Mouse (Mus musculus) kidney, postnatal 25 days (tissue): ENCODE data around the gene Esrp2.
A peak's percentile ranks its signal among the peaks of the same experiment; 100 is the strongest.

Experiments
- DNase-seq, 2 experiments: peaks; one replicate each; pipeline ENCODE4 v3.0.0; 2021; ENCODE audit warnings: mixed read lengths in 2 of 2

Gene Esrp2

DNA sequence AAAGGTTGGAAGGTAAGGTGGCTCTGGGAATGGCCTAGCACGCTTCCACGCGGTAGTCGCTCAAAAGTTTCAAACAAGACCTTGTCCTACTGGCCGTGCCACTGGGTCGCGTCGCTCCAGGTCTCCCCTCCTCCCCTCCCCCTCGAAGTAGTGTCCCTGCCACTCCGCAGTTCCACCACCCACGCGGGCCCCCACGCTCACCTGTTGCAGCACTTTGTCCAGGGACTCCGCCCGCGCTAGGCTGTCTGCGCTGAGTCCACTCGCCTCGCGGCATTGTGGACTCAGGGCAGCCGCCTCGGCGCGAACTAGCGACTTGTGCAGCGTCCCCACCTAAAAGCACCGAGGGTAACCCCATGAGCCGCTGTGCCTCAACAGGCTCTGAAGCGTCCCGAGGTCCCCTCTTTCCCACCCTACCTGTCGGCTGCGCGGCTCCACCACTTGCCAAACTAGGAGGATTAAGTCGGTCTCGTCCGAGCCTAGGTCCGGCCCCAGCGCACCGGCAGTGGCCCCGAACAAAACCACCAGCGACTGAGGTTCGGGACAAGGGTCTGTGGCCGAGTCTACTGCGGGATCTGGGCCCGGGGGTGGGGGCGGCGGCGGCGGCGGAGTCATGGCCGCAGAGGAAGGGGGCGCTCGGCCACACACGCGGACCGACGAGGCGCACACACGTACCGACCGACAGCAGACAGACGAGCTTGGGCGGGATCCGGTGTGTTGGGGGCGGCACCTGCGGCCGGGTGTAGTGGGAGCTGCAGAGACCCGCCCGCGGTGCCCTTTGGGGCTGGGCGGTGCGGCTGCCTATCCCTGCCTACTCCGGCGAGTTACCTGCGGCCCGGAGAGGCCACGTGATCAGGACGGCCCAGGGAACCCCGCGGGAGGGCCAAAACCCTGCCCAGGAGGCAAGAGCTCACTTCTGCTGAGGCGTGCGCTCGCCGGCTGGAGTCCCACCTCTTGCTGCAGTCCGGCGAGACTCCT, at the start of gene Esrp2:
Gene Esrp2, minus strand, starts transcription at position 819 of the 975 bp plus-strand sequence.
- DNase-seq = peak; percentile 89 to 98

- no peak for DNase-seq
Observed at GRCm38 (mm10) chr8:106186394-106186793, 49.6 kb upstream of the Esrp2 start.

GRCm38 (mm10) chr8:106185628-106186270, 49.0 kb upstream of the Esrp2 start:
- peak in 1 of 2 experiments; percentile 40 for DNase-seq

DNA sequence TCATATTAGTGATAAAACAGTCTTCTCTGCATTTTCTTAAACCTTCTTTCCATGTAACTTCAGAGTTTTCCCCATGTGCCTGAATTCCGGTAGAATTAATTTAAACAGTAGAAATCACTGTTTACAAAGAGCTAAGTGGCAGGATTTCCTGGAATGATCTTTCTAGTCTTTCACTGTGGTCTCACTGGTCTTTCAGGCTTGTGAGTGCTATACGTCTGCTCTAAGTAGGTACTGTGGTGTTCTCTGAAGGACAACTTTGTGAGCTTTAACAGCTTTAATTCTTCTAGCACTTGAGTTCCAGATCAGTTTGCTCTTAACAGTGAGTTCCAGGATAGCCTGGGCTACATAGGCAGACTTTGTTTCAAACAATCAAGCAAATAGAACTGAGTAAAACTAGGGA, 41.7 kb upstream of the Esrp2 start:
- no peak for DNase-seq

DNA sequence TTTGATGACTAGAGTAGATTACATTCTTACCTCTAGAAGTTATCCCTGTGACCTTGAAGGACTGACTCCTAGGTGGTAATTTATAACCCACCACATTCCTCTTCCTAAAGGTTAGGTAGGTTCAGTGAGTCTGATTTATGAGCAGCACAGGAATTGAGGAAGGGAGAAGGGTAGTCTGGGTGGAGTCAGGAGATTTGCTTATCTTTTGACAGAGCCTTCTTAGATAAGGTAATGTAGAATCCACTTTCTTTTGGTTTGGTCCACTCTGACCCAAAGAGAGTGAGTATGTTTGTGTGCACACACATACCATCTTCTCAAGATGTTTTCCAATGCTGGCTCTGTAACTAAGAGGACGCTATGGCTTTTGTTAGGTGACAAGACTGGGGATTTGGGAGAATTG, 40.8 kb upstream of the Esrp2 start:
- DNase-seq = no peak

DNA sequence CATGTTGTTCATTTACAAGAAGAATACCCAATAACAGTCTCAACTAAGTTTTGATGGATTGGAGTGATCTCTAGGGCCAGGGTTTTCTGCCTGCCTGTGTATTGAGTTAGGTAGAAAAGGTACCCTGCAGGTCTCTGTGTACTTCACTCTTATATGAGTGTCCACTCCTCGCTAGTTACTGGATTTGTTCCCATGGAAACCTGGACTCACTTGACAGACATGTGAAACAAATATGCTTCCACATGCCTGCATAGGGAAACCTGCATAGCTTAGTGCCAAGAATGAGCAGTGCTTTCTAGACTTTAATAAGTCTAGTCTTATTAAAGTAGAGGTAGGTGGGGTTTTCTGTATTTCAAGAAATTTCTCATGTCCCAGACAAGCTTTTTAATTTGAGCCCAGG, 40.1 kb upstream of the Esrp2 start:
- no peak for DNase-seq

DNA sequence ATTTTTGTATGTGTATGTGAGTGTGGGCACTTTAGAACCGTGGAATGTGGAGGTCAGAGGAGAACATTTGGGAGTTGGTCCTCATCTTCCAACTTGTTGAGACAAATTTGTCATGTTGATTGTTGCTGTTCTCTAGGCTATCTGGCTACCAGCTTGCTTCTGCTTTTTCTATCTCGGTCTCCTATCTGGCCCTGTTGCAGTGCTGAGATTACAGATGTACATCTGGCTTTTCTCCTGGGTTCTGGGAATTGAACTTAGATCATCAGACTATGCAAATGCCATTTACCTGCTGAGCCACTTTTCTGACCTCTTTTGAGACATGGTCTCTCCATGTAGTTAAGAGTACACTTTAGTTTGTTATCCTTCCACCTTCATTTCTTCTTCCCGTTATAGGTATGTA, 36.8 kb upstream of the Esrp2 start:
- DNase-seq = no peak

GRCm38 (mm10) chr8:106169934-106170480, 33.2 kb upstream of the Esrp2 start:
- no peak for DNase-seq

DNA sequence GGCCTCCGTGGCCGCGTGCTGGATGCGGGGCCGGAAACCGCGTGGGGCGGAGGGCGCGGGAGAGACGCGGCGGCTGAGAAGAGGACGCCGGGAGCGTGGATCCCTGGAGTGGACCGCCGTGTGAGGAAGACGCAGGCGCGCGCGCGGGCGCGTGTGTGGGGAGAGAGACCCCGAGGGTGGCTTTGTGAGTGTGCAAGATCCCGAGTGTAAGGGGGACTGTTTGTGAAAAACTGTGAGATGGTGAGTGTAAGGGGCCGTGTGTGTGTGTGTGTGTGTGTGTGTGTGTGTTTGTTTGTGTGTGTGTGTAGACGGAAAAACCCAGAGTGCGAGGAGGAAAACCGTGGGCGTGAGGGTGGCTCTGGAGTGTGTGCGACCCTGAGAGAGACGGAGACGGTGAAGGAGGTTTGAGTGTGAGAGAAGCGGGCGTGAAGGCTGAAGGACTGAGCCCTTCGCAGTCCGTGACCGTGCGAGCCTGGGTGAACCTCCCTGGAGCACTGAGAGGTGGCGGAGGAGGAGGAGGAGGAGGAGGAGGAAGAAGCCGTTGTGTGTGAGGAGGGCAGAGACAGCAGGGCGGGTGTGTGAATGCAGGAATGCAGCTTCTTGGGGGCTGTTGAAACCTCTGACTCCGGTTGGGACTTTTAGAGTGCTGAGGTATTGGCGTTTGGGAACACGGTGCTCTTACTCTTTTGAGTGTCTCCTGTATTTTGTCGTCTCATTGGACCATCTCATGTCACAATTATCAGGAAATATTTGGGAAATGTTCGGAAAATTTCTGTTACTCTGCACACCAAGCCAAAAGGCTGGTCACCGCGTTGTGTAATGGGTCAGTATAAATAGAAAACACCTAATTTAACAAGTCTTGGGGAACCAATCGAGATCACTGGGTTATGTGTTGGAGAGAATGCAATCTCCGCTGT, 32.5 kb upstream of the Esrp2 start:
- peak in 1 of 2 experiments; percentile 37 for DNase-seq

GRCm38 (mm10) chr8:106168356-106169016, 31.7 kb upstream of the Esrp2 start, which contains the start of gene Slc7a6:
Slc7a6 (plus strand) TSS chr8:106168857.
- peak; percentile 83 to 87 for DNase-seq

- DNase-seq = peak; percentile 71 to 88
Observed at GRCm38 (mm10) chr8:106165460-106165859, 28.7 kb upstream of the Esrp2 start.

GRCm38 (mm10) chr8:106163251-106163650, 26.5 kb upstream of the Esrp2 start:
- DNase-seq = no peak

- DNase-seq = no peak
Observed at GRCm38 (mm10) chr8:106159876-106160275, 23.1 kb upstream of the Esrp2 start.

- no peak for DNase-seq
Observed at GRCm38 (mm10) chr8:106158381-106158780, 21.6 kb upstream of the Esrp2 start.

DNA sequence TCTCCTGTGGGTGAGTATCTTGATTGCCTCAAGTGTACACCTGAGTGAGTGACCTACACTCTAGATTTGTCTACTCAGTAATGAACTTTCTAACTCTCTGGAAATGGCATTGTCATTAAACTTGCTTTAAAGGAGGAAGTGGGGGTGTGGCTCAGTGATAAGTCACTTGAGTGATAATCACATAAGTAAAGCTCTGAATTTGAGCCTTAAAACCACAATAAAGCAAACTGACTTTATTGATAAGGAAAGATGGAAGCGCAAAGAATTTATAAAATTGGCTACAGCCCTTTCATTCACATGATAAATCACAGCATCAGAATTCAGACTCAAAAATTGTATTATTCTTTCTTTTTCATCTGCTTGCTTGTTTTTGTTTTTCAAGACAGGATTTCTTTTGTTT, 20.6 kb upstream of the Esrp2 start:
- no peak for DNase-seq

GRCm38 (mm10) chr8:106152876-106153275, 16.1 kb upstream of the Esrp2 start:
- no peak for DNase-seq

DNA sequence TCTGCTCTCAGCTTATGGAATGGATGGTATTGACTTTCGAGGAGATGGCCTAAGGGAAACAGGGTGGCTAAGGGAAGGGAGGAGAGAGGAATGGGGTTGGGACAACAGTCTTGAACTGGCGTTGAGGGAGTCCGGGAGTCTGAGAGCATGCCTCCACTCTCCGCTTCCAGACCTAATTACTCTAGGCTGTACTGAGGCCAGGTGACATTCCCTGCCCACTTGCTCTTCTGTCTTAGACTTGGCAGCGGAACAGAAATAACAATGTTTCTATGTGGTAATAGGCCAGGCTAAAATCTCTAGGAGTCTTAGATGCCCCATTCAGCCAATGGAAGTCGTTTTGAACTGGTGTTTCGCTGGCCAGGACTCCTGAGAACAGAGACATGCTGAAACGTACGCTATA, 14.3 kb upstream of the Esrp2 start:
- peak in 1 of 2 experiments; percentile 31 for DNase-seq

DNA sequence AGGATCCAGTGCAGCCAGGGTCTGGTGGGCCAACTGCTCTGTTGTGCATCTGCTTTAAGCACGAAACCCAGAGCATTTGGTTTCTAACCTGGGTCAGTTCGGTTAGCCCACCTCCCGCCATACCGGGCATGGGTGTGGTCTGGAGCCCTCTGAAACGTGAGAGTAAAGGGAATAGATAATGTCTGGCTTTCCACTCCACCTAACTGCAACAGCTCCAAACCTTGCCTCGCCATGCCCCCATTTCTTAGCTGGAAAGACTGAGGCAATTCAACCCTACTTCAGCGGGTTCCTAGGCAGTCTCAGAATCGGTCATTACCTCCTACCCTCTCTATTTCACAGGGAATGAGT, 13.9 kb upstream of the Esrp2 start:
- no peak for DNase-seq

DNA sequence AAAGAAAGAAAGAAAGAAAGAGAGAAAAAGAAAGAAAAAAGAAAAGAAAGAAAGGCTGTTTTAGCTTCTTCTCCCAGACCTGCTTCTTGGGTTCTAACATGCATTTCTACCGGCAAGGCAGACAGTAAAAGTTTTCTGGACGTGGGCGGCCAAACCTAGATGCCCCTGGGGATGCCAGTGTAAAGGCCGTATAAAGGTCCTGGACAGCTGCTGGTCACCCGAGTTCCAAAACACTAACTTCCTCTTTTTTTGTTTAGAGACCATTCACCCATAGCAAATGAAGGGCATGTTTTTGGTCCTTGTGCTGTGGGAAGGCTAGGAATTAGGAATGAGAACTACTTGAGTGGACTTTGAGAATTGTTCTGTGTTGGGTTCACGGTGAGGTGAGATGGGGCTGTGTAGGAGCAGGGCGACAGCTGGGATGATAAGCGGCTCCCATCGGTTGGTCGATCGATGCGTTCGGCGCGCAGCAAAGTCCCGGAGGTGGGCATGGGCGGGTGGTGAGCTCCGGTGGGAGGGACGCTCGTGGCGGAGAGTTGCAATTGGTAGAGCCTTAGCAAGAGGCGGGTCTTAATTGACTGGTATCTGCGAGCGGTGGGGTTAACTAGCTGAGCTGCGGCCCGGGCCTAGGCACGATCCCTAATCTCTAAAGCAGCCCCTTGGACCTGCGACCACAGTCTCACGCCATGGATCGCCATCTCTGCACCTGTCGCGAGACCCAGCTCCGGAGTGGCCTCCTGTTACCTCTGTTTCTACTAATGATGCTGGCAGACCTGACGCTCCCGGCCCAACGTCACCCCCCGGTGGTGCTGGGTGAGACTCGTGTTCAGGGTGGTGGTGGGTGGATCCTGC, 13.3 kb upstream of the Esrp2 start, which contains the start of gene Pla2g15:
Gene Pla2g15, plus strand, starts transcription at position 599 of the 852 bp plus-strand sequence.
- peak; percentile 93 to 97 for DNase-seq

DNA sequence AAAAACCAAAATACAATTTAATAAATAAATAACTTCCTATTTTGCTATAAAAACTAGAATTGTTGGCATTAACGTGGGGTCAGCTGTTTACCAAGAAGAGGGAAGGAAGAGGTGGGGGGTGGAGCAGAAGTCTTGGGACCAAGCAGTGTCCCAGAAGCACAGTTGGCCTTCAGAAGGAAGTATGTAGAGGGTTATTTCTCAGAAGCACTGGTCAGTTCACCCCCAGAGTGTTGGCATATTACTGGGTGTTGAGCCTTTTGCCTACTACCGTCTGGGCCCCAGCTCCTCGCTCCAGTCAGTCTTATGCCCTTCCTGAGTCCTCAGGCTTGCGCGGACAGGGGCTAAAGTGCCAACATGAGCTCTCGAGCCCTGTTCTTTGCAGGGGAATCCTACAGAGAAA, 12.3 kb upstream of the Esrp2 start:
- DNase-seq = no peak
